Mouse (Mus musculus): ENCODE measurements around the gene Hoxa6. TPM values are rescaled to one million over a fixed set of nuclear protein-coding genes. Genes with fewer than 3 reads are reported as not detected.

Hoxa6 gene
- polyA plus RNA-seq, 1 experiment from 2014 or later = 2.9 TPM

DNA sequence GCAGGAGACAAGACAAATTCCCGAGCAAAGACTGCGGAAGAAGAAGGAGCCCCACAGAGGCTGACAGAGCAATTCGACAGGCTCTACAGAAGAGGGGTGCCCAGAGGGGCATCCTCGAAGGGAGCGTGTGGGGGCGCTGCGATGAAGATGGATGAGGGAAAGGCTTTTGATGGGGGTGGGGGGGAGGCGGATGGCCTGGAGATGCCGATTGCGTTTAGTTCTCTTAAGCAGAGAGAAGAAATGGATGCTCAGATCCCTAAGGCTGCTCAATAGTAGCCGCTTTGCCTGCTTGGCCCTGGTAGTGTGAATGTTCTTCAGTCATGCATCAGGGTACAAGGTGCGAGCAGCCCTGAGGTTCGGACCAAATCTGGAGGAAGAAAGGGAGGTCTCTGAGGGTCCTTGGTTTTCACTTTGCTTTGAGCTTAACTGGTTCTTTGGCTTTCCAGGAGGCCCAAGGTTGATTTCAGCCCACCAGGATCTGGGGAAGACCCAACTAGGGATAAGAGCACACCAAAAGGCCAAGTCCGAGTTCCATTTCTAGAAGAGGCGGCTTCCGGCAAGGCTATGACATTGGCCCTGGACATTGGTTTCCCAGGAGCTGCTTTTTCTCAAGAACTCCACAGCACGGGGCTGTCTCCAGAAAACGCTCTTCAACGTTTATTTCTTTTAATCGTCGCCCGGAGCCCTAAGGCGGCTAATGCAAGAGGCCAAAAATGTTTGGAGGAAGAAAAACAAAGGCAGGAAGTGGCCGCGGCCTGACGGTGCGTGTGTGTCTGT, 40.3 kb upstream of the Hoxa6 start:
- Histone ChIP-seq H3K4me3 (ENCODE audit: low read length) (peak overlapping the region; percentile 50), H3K36me3 (ENCODE audit: insufficient read depth, low read length) (0 out of 2 replicates have a peak, but pooled peaks cover 3% of the 10 kb centered on the region), H3K27me3 (ENCODE audit: insufficient read depth, low read length) (peaks cover 31% of the 10 kb centered on the region), H3K9ac (replicated peaks; ENCODE audit: low read length) (peak overlapping the region; percentile 77), H3K4me1 (ENCODE audit: insufficient read depth, low read length) (peaks cover 32% of the 10 kb centered on the region), H3K9me3 (ENCODE audit: low read length) (no peaks in the 10 kb centered on the region), H3K4me2 (replicated peaks; ENCODE audit: low read depth, low read length) (peak overlapping the region; percentile 67), H3K27ac (ENCODE audit: low read length) (peak overlapping the region; percentile 95)
- 4% methylated on average over 27 of the region's 27 CpGs for WGBS
- ATAC-seq (ENCODE audit: low FRiP score, low TSS enrichment) = no peak

DNA sequence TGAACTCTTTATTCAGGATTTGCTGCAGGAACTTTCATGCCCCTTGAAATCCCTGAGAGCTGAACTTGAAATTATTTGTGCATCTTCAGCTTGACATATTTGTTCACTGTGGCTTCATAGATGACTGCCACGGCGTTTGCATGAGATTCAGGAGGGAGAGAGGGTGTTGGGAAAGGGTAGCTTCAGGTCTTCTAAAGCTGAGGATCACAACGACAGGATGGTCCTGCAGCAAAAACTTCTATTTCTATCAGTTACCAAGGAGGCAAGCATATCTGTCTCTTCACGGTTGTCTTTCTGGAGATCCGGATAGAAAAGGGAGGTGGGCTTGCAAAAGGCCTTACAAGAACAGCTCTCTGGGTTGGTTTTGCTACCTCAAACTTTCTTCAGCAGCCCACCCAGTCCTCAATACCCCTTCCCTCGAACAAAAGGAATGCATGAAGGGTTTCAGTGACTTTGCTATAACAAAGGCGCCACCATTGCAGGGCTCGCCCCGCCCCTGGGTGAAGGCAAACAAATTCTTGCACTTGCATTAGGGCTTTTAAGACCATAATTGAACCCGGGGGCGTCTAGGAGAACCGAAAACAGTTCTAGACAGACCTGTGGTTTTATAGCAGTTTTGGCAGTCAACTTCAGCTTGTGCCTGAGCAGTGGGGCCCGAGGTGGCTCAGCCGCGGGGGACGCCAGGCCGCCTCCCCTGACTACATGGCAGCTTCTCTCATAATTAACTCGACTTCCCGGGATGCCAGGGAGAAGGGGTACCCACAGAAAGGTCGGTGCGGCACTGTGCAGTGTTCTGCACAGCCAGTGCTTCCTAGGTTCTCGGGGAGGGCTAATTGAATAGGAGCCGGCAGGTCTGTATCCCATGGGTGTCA, 39.5 kb upstream of the Hoxa6 start:
- Histone ChIP-seq H3K9ac (replicated peaks; ENCODE audit: low read length) (peak overlapping the region; percentile 77), H3K4me3 (ENCODE audit: low read length) (peak overlapping the region; percentile 50), H3K36me3 (ENCODE audit: insufficient read depth, low read length) (0 out of 2 replicates have a peak, but pooled peaks cover 3% of the 10 kb centered on the region), H3K4me2 (replicated peaks; ENCODE audit: low read depth, low read length) (peak overlapping the region; percentile 67), H3K9me3 (ENCODE audit: low read length) (no peaks in the 10 kb centered on the region), H3K27me3 (ENCODE audit: insufficient read depth, low read length) (peaks cover 26% of the 10 kb centered on the region), H3K27ac (ENCODE audit: low read length) (peak overlapping the region; percentile 95), H3K4me1 (ENCODE audit: insufficient read depth, low read length) (peaks cover 26% of the 10 kb centered on the region)
- ATAC-seq (ENCODE audit: low FRiP score, low TSS enrichment) = 0 out of 2 replicates have a peak, but pooled peaks have one; percentile 7
- WGBS = 4% methylated on average over 23 of the region's 23 CpGs

- no peak for ATAC-seq (ENCODE audit: low FRiP score, low TSS enrichment)
- Histone ChIP-seq H3K9me3 (ENCODE audit: low read length) (no peaks in the 10 kb centered on the region), H3K36me3 (ENCODE audit: insufficient read depth, low read length) (peaks cover 3% of the 10 kb centered on the region; the same call in 1 of the 2 replicates), H3K9ac (replicated peaks; ENCODE audit: low read length) (peak overlapping the region; percentile 98), H3K27me3 (ENCODE audit: insufficient read depth, low read length) (peaks cover 19% of the 10 kb centered on the region), H3K4me3 (ENCODE audit: low read length) (peak overlapping the region; percentile 80), H3K4me2 (replicated peaks; ENCODE audit: low read depth, low read length) (peak overlapping the region; percentile 78), H3K4me1 (ENCODE audit: insufficient read depth, low read length) (peaks cover 31% of the 10 kb centered on the region), H3K27ac (ENCODE audit: low read length) (peak overlapping the region; percentile 96)
- WGBS = 9% methylated on average over 3 of the region's 3 CpGs
Measured at GRCm38 (mm10) chr6:52246916-52247315, 38.4 kb upstream of the Hoxa6 start.

- H3K4me3 ChIP-seq (ENCODE audit: low read length) = peak overlapping the region; percentile 80
- peak overlapping the region; percentile 98 for H3K9ac ChIP-seq (replicated peaks; ENCODE audit: low read length)
- peaks cover 36% of the 10 kb centered on the region for H3K4me1 ChIP-seq (ENCODE audit: insufficient read depth, low read length)
- under 1% methylated on average over 26 of the region's 26 CpGs for WGBS
- H3K4me2 ChIP-seq (replicated peaks; ENCODE audit: low read depth, low read length) = peak overlapping the region; percentile 78
- ATAC-seq (ENCODE audit: low FRiP score, low TSS enrichment) = 0 out of 2 replicates have a peak, but pooled peaks have one; percentile 21
- H3K9me3 ChIP-seq (ENCODE audit: low read length) = no peaks in the 10 kb centered on the region
- H3K27me3 ChIP-seq (ENCODE audit: insufficient read depth, low read length) = peaks cover 14% of the 10 kb centered on the region; the same call in 1 of the 2 replicates
- peaks cover 3% of the 10 kb centered on the region; the same call in 1 of the 2 replicates for H3K36me3 ChIP-seq (ENCODE audit: insufficient read depth, low read length)
- peak overlapping the region; percentile 96 for H3K27ac ChIP-seq (ENCODE audit: low read length)
Measured at GRCm38 (mm10) chr6:52246403-52246803, 37.9 kb upstream of the Hoxa6 start.

DNA sequence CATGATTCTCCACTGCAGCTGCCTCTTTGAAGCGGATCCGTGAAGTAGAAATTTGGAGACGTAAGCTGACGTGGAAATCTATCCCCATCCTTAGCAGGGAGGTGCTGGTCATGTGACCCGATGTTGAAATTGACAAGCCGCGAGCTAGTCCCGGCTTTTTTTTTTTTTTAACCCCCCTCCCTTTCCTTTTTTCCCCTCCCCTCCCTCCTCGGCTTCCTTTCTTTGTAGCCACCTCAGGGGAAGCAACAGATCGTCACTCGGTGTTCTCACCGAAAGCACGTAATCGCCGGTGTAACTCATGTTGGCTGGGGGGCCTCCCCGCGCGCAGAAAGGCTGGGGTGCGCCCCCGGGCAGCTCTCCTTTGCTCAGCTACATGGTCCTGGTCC, 37.2 kb upstream of the Hoxa6 start, which contains the start of gene Hoxa11:
TSS of gene Hoxa11 (minus strand) at position 54 of the 386 bp plus-strand sequence.
- Histone ChIP-seq H3K27me3 (ENCODE audit: insufficient read depth, low read length) (0 out of 2 replicates have a peak, but pooled peaks cover 9% of the 10 kb centered on the region), H3K9ac (replicated peaks; ENCODE audit: low read length) (peak within 1 kb of the TSS; percentile 98)
- WGBS = 0% methylated on average over 20 of the region's 20 CpGs

GRCm38 (mm10) chr6:52245040-52245756, 36.7 kb upstream of the Hoxa6 start:
- H3K27ac ChIP-seq (ENCODE audit: low read length) = peak overlapping the region; percentile 96
- H3K4me2 ChIP-seq (replicated peaks; ENCODE audit: low read depth, low read length) = peak overlapping the region; percentile 78
- no peaks in the 10 kb centered on the region for H3K9me3 ChIP-seq (ENCODE audit: low read length)
- H3K4me1 ChIP-seq (ENCODE audit: insufficient read depth, low read length) = peaks cover 44% of the 10 kb centered on the region
- H3K4me3 ChIP-seq (ENCODE audit: low read length) = peak overlapping the region; percentile 80
- H3K9ac ChIP-seq (replicated peaks; ENCODE audit: low read length) = peak overlapping the region; percentile 98
- peaks cover 3% of the 10 kb centered on the region; the same call in 1 of the 2 replicates for H3K36me3 ChIP-seq (ENCODE audit: insufficient read depth, low read length)
- 0 out of 2 replicates have a peak, but pooled peaks cover 6% of the 10 kb centered on the region for H3K27me3 ChIP-seq (ENCODE audit: insufficient read depth, low read length)
- ATAC-seq (ENCODE audit: low FRiP score, low TSS enrichment) = peak; percentile 17; the same call in 1 of the 2 replicates
- under 1% methylated on average over 71 of the region's 71 CpGs for WGBS

More for the DNA sequence above, 37.2 kb upstream of the Hoxa6 start, which contains the start of gene Hoxa11:
- Histone ChIP-seq H3K9me3 (ENCODE audit: low read length) (no peaks in the 10 kb centered on the region), H3K4me2 (replicated peaks; ENCODE audit: low read depth, low read length) (peak within 1 kb of the TSS; percentile 78), H3K27ac (ENCODE audit: low read length) (peak within 1 kb of the TSS; percentile 96), H3K4me3 (ENCODE audit: low read length) (peak within 1 kb of the TSS; percentile 80), H3K4me1 (ENCODE audit: insufficient read depth, low read length) (peaks cover 42% of the 10 kb centered on the region), H3K36me3 (ENCODE audit: insufficient read depth, low read length) (peaks cover 3% of the 10 kb centered on the region; the same call in 1 of the 2 replicates)
- ATAC-seq (ENCODE audit: low FRiP score, low TSS enrichment) = peak; percentile 44; the same call in 1 of the 2 replicates

DNA sequence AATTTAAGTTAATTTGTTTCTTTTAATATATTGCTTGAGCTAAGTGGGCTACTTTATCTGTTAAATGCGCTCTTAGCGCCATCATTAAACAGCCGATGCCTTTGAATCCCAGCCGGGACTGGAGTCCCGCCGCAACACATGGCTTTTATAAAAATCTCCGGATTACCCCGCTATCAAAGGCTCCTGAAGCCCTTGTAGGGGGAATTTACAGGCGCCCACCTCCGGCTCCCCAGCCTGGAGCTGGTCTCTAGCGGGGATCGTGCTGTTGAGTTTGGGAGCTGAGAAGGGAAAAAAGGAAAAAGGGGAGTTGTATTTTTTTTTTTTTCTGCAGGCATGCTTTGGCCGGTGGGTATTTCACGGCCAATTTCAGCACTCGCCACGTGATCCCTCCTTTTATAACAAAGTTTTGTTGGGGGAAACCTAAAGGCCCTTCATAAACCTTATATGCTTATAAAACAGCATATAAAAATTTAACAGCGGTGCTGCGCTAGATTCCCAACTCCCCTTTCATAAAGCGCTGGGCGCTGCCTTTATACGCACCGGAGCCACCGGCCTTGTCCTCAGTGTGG, 36.0 kb upstream of the Hoxa6 start:
- Histone ChIP-seq H3K27ac (ENCODE audit: low read length) (peak overlapping the region; percentile 96), H3K9ac (replicated peaks; ENCODE audit: low read length) (peak overlapping the region; percentile 98), H3K27me3 (ENCODE audit: insufficient read depth, low read length) (0 out of 2 replicates have a peak, but pooled peaks cover 6% of the 10 kb centered on the region), H3K4me1 (ENCODE audit: insufficient read depth, low read length) (peaks cover 38% of the 10 kb centered on the region), H3K9me3 (ENCODE audit: low read length) (no peaks in the 10 kb centered on the region), H3K4me2 (replicated peaks; ENCODE audit: low read depth, low read length) (peak overlapping the region; percentile 78), H3K36me3 (ENCODE audit: insufficient read depth, low read length) (no peaks in the 10 kb centered on the region; the same call in 1 of the 2 replicates), H3K4me3 (ENCODE audit: low read length) (peak overlapping the region; percentile 80)
- ATAC-seq (ENCODE audit: low FRiP score, low TSS enrichment) = no peak
- WGBS = 3% methylated on average over 23 of the region's 23 CpGs

- peaks cover 30% of the 10 kb centered on the region for H3K4me1 ChIP-seq (ENCODE audit: insufficient read depth, low read length)
- peak overlapping the region; percentile 80 for H3K4me3 ChIP-seq (ENCODE audit: low read length)
- H3K27ac ChIP-seq (ENCODE audit: low read length) = peak overlapping the region; percentile 96
- ATAC-seq (ENCODE audit: low FRiP score, low TSS enrichment) = no peak
- no peaks in the 10 kb centered on the region for H3K9me3 ChIP-seq (ENCODE audit: low read length)
- peak overlapping the region; percentile 78 for H3K4me2 ChIP-seq (replicated peaks; ENCODE audit: low read depth, low read length)
- WGBS = 7% methylated on average over 12 of the region's 12 CpGs
- H3K27me3 ChIP-seq (ENCODE audit: insufficient read depth, low read length) = 0 out of 2 replicates have a peak, but pooled peaks cover 6% of the 10 kb centered on the region
- peak overlapping the region; percentile 98 for H3K9ac ChIP-seq (replicated peaks; ENCODE audit: low read length)
- H3K36me3 ChIP-seq (ENCODE audit: insufficient read depth, low read length) = no peaks in the 10 kb centered on the region; the same call in 1 of the 2 replicates
Measured at GRCm38 (mm10) chr6:52243681-52244121, 35.2 kb upstream of the Hoxa6 start.
